Mouse (Mus musculus) c-Kit-positive CD71-positive TER-119-negative erythroid progenitor cells, embryonic 14.5 days (primary cell): ENCODE measurements at regions not wholly inside any gene's neighbourhood (a gene's known extent, or its start where the extent isn't known, plus 50 kb on each side); places are given as distances from the start of the nearest gene placed in this dataset.
A peak's percentile ranks its signal among the peaks of the same experiment; 100 is the strongest.

Experiments
- DNase-seq: peaks from one replicate; pipeline ENCODE4 v3.0.0-alpha.2; 2013; ENCODE audit warnings: low read depth

DNA sequence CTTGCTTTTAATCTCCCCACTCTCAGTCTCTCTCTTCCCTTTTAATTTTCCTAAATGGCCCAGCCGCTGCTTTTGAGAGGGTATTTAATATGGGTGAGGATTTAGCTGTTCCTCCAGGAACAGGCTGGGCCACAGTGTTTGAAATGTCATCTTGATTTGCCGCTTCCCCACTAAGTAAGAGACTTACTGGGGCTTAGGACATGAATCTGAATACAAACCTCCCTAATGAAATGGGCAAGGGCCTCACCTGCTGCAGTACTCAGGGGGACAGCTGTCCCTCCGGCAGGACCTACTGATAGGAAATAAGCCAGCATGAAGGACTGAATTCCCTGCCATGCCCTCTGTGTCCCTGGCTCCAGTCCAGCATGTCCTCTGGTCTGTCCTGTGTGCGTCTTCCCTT, 50.6 kb upstream of the Prr23a1 start:
- no peak for DNase-seq

DNA sequence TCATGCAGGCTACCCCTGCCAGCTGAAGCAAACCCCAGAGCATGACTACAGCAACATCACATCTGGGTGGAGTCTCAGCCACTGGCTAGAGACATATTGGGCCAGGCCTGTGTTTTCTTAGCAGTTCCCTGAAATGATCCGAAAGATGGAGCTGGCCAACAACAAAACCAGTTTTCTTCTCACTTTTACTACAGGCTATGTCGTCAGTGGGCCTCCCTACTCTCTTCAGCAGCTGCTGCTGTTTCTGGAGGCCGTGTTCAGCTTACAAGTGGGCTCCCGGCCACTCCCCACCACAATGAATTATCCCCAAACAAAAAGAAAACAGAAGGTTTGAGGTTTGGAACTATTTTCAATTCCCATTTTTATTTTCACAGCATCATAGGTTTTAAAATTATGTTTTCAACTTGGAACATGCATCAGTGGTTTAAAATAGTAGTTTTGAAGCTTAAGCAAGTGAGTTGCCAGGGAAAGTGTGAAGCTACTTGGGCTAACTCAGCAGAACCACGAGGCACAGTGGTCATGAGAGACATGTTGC, 68.6 kb upstream of the Prr23a1 start:
- DNase-seq: no peak

DNA sequence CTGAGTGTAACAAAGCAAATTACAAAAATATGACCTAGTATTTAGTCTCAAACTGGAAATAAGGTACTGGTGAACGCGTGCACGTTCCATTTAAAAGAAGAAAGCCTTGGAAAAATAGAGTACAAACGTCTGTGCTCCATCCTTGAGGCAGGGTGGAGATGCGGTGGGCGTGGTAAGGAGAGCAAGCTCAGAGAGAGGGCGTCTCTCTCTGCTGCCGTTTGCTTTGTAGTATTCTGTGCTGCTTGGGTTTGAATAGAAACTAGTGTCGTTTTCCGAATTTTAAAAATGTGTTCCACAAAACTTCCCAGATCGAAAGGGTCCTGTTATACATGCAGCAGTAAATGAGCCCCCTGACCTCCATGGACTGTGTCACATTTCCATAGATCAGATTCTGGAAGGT, 69.1 kb upstream of the Prr23a1 start:
- DNase-seq: no peak

DNA sequence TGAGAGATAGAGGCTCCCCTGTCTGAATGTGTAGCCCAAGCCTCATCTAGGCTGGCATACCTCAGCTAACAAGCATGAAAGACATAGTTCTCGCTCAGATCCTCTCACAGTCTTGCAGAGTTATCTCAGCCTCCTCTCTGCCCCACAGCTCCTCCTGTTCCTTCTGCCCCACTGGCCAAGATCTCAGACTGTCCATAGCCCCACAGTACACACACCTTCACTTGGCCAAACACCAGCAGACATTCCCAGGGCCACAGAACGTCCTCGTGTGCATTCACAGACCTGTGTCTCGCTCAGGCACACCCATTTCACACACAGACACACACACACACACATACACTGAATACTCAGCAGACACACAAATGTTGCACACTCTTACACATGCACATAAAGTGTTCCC, 87.5 kb upstream of the Prr23a1 start:
- DNase-seq: no peak

DNA sequence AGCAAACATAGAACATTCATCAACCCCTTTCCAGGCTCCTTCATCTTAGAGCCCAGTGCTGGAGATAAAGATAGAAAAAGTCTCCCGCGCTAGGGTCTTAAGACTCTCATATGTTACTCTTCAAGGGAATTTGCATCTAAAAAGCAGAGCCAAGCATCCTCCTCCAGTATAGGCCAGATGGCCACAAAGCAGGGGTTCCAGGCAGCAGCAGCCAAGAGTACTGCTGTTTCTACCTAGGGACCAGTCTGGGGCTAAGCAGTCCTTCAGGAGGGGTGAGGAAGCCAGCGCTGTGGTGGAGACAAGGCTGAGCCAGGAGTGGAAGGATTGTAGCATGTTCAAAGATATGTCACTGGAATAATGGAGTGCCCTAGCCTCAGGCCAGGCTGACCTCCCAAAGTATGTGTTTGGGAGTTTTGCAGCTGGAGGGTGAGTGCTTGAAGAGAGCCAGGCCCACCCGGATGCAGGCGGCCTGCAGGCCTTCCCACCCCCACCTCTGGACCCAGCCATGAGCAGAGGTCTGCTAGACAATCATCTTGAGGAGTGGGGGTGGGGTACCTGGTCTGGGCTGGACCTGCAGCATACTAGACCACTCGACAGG, 88.8 kb upstream of the Prr23a1 start:
- DNase-seq: no peak

DNA sequence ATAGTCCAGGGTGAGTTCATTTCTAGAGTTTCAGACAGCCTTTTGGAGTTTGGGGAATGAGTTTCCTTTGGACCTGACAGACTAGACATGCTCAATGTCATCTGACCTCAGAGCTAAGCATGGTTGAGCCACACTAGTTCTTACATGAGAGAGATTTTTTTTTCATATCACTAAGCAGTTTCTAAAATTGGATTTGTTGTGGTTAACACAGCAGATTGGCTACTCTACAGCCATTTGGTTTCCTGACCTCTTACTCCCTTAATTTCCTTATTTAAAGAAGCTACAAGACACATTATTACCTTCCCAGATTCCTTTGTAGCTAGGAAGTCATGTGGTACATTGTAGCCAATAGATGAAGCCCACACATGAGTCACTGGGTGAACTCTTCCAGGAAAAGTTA, 98.5 kb upstream of the Prr23a1 start:
- no peak for DNase-seq

DNA sequence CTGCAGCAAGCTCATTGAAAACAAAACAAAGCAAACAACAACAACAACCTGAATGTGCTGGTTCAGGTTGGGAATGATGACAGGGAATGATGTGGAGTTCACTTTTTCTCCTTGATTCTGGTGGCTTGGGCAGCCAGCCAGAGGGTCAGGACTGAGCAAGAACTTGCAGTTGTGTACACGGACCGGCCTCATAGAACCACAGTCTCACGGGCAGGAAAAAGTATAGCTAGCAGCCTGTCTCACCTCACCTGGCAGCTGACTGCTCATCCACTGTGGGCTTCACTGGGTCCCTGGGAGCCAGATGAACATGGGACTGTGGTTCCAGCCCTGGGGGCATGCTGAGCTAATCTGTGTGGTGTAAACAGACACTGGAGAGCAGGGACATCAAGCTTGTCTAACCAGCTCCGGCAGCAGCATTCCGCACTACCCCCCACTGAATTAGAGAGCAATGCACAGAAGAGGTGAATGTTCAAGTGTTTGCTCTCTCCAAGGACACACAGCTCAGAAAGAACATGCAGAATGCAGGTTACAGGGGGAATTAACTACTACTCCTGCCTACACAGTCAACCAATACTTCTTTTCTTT, 114.9 kb upstream of the Prr23a1 start:
- no peak for DNase-seq

DNA sequence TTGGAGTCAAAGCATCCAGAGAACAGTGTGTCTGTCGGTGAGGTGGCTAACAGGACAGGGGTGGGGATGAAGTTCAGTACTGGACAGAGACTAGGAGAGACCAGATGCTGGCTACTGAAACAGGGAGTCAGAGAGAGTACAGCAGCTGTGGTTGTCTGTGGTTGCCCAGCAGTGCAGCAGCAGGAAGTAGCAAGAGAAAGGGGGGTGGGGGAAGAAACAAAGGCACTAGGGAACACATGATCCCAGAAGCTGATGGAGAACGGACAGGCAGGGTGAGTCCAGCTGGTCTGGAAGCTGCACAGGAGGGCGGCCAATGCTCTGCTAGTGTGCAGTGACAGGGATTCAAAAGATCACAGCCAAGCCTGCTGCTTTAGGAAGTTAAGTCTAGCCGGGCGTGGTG, 115.7 kb upstream of the Prr23a1 start:
- no peak for DNase-seq

DNA sequence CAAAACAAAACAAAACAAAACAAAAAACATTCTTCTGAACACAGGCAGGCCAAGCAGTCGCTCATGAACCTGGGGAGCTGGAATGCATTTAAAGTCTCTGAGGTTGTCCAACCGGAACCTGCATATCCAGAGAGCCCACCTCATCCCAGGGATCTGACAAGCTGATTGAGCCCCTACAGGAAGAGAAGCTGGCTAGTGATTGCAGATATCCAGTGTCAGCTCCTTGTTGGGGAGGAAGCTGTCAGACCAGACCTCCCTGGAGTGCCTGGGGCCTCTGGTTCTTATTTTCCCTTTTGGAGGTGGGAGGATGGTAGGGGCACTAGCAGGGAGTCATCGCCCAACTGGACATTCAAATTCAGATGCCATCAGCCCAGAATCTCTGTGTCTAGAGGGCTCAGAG, 119.4 kb upstream of the Prr23a1 start:
- DNase-seq: no peak

DNA sequence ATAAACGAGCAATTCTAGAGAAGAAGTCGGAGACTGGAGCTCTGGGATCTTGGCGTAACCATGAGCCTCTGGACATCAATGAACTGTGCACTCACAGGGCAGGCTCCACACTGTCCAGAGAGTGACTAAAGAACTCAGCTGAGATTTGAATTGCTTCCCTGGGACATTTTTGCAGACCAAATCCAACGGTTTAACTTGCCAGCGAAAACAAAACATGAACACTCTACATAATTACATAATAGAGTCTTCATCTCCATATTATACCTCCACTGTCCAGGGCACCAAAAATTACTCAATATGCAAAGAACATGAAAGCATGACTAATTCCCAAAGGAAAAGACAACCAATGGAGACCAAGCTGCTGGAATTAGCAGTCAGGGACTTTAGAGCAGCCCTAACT, 119.9 kb upstream of the Mrps22 start:
- DNase-seq: no peak

DNA sequence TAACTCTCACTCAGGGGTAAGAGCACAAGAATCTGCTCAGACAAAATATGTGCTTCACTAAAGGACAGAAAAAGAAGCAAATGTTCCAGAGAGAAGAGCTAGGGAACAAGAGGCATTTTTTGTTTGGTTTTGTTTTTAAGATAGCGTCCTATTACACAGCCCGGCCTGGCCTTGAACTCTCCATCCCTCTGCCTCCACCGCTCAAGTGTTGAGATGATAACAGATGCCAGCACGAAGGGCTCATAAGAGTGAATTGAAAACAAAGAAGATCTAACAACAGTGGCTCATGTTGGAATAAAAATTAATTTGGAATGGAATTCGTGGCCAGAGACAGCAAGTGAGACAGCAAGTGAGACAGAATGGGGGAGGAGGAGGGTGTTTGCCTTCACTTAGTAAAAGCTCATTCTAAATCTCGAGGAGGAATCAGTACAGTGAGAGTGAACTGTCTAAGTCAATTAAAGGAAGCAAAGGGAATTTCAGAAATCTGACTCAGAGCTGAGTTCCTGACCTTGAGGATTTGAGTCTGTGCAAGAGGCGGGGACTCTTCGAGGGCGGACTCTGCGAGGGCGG, 116.3 kb upstream of the Mrps22 start:
- no peak for DNase-seq

DNA sequence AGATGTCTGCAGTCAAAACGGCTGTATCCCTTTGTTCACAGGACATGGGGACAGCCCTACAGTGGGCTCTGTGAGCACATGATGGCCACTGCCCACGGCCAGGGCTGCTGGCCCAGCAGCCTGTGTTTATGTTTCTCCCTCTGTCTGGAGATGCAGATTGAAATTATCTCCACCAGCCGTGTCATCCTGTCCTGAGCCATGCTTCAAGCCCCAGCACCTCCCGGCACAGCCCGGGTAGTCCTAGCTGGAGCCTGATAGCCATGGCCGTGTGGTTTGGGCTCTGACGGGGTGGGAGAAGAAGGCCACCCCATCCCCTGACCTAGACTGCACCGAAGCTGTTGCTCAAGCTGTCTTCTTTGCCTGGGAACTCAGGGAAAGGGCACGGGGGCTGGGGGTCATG, 113.2 kb upstream of the Mrps22 start:
- DNase-seq: no peak

DNA sequence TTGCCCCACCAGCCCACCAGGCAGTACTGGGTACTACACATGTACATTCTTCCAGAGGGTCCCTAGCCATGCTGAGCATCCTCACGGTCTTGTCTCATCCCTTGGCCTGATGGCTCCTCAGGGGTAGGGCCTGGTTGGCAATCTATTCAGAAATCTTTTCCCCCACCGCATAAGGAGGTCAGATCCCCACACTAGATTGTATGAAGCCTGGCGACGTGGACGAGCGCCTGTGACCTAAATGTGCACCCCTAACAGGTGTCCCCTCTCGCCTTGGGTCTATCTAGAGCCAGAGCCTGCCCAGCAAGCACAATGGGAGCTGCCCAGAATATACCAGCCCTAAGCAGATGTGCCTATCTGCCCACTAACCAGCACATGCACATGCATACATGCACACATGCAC, 111.4 kb upstream of the Mrps22 start:
- no peak for DNase-seq

DNA sequence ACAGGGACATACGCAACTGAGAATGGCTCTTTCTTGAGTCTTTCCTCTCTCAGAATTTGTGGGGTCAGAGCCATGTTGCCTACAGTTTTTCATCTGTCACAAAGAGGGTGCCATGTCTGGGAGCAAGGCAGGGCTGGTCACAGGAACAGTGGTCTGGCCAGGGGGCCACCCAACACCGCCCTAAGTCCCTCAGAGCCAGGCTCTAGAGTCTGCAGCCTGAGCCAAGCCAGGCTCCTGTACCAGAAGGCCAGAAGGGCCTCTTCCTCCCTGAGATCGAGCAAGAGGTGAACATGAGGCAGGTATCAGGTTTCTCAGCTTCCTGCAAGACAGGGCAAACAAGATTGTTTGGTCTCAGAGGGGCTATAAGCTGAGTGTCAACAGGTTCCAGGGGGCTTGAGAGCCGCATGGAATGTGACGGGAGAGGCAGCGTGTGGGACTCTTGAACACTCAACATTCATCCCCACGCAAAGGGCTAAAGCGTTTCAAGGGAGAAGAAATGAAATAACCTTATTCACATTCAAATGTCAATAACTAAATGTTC, 110.6 kb upstream of the Mrps22 start:
- DNase-seq: no peak

DNA sequence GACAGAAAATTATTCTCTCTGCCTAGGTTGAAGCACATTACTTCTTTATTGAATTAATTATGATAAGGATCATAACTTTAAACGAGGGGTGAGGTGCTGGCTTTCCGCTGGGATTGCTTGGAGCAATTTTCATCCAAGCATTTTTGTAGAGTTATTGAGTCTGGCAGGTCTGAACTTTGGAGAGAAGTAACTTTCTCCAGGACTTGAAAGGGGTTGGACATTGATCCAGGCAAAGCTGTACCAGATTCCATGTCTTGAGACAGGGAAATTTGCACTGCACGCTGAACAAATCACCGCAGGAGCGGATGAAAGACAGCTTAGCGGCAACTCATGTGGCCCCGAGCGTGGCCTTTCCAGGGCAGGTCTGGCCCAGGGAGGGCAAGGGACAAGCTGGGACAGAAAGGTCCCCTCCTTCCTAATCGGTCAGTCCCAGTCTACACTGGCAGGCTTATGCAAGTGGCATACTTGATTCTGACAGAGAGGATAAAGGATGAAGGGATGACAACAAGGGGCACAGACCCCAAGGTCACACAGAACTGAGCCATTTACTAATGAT, 108.8 kb upstream of the Mrps22 start:
- no peak for DNase-seq

DNA sequence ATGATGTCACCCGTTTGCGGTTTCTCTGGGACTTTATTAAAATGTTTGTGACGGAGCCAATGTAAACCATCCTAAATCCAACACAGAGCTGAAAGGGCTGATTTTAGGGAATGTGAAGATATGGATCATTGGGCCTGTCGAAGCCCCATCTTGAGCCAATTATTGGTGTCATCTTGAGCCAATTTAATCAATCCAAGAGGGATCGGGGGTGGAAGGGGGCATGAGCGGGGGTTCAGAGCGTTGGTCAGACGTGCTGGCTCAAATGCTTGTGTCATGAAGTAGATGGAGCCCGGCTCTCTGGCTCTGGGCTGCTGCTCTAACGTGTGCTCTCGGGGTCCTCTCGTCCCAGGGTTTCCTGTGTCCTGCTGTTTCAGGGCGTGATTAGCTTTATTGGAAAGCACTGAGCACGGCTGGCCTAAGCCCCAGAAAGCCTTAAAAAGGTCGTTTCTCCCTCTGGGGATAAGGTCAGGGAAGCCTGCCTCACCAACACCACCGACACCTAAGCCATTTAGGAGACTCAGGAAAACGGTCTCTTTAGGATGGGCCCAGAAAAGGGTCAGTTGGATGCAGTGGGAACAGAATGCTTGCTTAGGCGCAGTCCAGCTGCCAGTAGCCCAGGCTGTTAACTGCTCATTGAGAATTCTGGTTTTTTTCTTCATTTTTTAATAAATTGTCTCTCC, 106.7 kb upstream of the Mrps22 start:
- DNase-seq: no peak

DNA sequence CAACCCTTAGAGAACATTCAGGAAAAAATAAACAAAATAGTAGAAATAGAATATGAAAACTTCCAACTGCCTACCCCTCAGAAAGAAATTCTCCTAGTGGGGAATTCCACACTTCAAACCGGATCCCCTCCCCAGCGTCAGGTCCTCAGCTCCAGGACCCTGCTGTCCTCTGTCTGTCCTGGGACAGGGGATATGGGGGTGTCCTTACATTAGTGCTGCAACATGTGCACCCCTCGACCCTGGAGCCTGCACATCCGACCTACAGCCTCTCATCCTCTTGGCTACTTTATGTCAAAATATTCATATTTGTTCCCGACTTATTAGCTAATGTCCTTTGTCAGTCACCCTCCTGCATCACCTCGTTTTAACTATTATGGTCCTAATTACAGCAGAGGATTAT, 106.0 kb upstream of the Mrps22 start:
- no peak for DNase-seq

DNA sequence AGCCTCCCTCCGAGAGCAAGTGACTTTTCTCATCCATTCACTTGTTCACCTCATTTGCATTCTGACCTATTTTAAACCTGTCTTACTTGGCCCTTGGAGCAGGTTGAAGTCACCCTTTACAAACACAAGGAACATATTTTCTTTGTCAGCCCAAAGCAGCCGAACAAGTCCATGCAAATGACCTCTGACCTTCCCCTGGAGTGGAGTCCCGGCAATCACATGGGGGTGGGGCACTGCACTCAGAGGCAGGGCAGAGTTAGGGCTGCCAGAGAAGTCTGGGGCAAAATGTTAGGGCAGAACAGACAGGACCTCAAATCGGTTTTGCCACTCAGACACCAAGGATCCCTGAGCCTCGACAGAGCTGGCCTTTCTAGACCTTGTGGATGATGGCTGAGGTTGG, 102.7 kb upstream of the Mrps22 start:
- no peak for DNase-seq

DNA sequence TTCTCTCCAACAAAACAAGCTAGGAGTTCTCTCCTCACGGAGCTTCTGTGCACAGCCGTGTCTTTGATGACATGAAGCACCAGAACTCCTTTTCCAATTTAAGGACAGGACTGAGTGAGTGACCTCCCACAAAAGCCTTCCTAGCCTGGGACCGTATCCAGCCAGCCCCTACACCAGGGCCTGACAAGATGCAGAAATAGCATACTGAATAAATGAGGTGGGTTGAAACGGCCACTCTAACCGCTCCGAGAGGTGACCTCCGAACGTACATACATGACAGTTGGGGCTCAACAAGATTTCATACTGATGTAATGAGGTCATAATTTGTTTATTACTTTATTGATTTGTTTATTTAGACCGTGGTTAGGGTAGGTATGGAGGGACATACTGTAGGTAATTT, 101.9 kb upstream of the Mrps22 start:
- no peak for DNase-seq

DNA sequence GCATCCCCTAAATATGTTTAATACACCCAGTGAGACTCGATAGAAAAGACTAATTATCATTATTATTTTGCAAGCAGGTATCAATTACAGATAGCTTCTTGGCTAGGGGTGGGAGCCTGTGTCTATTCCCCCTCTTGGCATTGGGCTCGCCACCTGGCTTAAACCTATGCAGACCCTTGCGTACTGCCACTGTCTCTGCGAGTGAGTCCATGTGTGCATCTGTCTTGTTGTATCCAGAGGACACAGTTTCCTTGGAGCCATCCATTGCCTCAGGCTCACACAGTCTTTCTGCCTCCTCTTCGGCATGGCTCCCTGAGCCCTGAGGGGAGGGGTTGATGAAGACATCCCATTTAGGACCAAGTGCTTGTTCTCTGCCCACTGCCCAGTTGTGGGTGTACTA, 99.1 kb upstream of the Mrps22 start:
- no peak for DNase-seq

DNA sequence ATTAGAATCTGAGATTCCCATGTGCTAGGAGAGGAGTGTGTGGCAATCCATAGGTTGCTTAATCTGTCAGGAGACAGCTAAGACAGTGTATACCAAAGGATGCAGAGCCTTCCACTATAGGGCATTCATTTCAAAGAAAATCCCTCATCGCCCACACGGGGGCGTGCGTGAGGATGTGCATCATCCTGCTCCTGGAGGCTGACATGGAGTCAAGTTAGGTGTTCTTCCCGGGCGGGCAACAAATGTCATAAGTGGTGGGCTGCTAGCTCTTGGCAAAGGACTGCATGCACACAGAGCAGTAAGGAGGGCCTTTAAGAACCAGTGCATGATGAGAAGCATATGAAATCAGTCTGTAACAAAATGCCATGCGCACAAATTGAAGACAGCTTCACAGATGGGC, 95.7 kb upstream of the Mrps22 start:
- peak; percentile 9 for DNase-seq

DNA sequence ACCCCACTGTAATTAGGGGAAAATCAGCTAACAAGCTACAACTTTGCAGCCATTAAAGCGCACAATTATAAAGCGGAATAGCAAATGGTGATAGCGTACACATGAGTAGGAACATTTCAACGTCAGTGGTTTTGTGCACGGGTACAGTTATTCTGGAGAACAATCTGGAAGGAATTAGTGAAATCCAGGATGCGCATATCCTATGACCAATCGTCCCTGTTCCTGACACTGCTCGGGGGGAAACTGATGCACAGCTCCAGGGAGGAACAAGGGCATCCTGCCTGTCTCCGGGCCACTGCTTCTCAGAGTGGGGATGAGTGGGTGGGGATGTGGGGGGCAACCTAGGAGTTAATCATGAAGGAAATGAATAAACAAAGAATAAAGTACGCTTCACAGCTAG, 93.6 kb upstream of the Mrps22 start:
- DNase-seq: no peak
